Mouse (Mus musculus) brain, embryonic 14.5 days (tissue): Measurements from ENCODE around the gene Fkbp8.

Experiments
- CTCF ChIP-seq: fragments of 200-500 bp; IDR thresholded peaks from 2 replicates; pipeline ENCODE4 v1.5.1; 2012; ENCODE audit warnings: inconsistent platforms, mild to moderate bottlenecking, moderate library complexity, borderline replicate concordance; ENCODE audit not compliant: insufficient read depth, insufficient read length; ENCODE audit errors: extremely low read depth
- POLR2A ChIP-seq: fragments of 200-500 bp; IDR thresholded peaks from 2 replicates; pipeline ENCODE4 v1.6.1; 2012; ENCODE audit warnings: mild to moderate bottlenecking, inconsistent platforms, borderline replicate concordance; ENCODE audit not compliant: poor library complexity, insufficient read depth, insufficient read length, severe bottlenecking; ENCODE audit errors: extremely low read depth

- TF ChIP-seq POLR2A = no peak
- TF ChIP-seq CTCF = no peak
Measured at GRCm38 (mm10) chr8:70563763-70564387, 36.4 kb downstream of the Fkbp8 start.
